Mouse (Mus musculus) left cerebral cortex, postnatal 4 days (tissue): ENCODE measurements around the gene Bcl7c. TPM values are rescaled to one million over a fixed set of nuclear protein-coding genes. Genes with fewer than 3 reads are reported as not detected.

Source experiments
- DNase-seq: peaks from one replicate; pipeline ENCODE4 v3.0.0-alpha.2; 2022
- intact Hi-C: fragments of 180-260 bp; cut with DNase I; formaldehyde crosslinking; loops from one replicate; pipeline ENCODE4 v1.15.1; 2025
- total RNA-seq, 2 experiments: library from RNA; stranded (reverse); gene quantifications; 2 replicates each; pipeline ENCODE4 v1.2.3; 2021

The Bcl7c gene
- total RNA-seq, 2 experiments from 2014 or later = 87.2 to 94.3 TPM

GRCm38 (mm10) chr7:127688935-127689334, 19.8 kb downstream of the Bcl7c start:
- intact Hi-C loops = no loop called here
- no peak for DNase-seq

DNA sequence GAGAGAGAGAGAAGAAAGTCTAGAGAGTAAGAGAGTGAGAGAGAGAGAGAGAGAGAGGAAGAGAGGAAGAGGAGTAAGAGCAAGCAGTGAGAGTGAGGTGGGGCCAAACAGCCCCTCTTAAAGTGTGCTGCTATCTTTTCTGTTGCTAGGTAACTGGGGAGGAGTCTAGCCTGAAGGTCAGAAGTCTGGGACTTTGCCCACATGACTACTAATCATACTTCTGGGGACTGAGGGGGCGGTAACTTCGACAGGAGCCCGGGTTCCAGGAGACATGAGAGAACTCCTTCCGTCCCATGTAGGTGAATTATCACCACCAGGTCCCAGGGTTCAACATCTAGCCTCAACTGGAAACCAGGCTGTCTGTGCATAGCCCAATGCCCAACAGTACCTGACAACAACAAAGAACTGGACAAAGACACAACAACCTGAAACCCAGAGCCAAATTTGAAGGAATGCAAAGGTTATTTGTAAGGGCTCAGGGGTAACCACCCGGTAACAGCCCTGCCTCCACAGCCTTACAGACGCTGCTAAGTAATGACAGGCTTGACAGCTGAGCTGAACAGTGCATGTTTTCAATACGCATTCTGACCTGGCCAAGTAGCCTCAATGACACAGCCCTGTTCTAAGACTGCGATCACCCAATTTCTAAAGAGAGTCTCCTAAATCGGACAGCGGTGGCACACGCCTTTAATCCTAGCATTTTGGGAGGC, 21.8 kb downstream of the Bcl7c start:
- DNase-seq = no peak
- intact Hi-C loops = no loop called here

DNA sequence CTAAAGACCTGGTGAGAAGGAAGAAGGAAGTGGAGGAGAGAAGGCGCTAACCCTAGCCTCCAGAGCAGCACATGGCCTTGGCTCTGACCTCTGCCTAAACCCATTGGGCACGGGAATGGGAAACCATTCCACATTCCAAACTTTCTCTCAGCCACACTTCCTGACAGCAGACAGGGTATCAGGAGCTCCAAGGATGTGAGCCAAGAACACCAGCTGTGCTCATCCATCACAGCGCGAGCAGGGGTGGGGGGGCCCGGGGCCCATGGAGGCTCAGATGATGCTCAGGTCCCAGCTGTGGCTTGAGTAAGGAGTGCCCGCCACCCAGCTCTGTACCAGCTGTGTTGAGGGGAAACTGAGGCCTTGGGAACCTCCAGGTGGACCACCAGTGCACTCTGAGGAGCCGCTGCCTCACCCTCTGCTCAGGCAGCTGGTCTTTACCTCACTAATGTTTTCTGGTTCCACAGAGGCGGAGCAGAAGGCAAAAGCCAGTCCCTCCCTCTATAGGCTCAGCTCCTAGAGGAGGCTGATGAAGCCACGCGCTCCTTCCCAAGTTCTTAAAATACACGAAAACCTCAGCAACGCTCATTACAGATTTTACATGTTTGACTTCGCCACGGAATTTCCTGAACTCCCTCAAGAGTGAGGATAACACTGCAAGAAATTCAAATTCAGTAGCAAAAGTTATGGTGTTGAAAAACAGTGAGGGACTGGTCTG, 23.3 kb downstream of the Bcl7c start:
- DNase-seq = peak; percentile 37
- intact Hi-C loops = no loop called here

- intact Hi-C loops = no loop called here
- DNase-seq = no peak
Observed at GRCm38 (mm10) chr7:127681888-127682553, 26.7 kb downstream of the Bcl7c start.

- intact Hi-C loops = no loop called here
- no peak for DNase-seq
Observed at GRCm38 (mm10) chr7:127680541-127680940, 28.2 kb downstream of the Bcl7c start.

- DNase-seq = no peak
- intact Hi-C loops = loop anchor here (2.0 to 10.0 kb wide), 2 partner anchors 30 to 66 kb away; partner anchors contain the start of genes Bcl7c and Fbxl19
Observed at GRCm38 (mm10) chr7:127678811-127679210, 29.9 kb downstream of the Bcl7c start.

GRCm38 (mm10) chr7:127677609-127678008, 31.1 kb downstream of the Bcl7c start:
- intact Hi-C loops = loop anchor here (2.0 to 10.0 kb wide), 2 partner anchors 31 to 67 kb away; partner anchors contain the start of genes Bcl7c and Fbxl19
- DNase-seq = no peak

GRCm38 (mm10) chr7:127677077-127677476, 31.7 kb downstream of the Bcl7c start:
- peak; percentile 55 for DNase-seq
- intact Hi-C loops = loop anchor here (10.0 kb wide), 1 partner anchor 68 kb away; the partner anchor contains the start of gene Fbxl19

DNA sequence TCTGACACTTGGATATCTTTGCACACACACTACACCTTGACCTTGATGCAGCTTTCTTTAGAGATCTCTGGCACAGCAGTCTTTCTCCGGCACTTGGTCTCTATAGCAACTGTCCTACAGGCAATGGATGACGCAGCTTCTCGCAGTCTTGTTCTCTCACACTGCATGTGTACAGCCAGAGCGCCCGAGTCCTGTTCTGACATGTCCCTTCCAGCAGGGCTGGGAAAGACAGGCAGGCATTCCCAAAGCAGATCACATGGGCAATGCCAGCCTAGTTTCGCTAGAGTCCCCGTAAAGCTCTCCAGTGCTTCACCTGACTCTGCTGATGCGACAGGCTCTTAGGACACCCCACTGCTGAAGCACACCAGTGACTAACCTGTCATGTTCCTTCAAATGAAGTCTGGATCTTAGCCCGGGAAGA, 33.3 kb downstream of the Bcl7c start:
- DNase-seq = no peak
- intact Hi-C loops = loop anchor here (10.0 kb wide), 1 partner anchor 69 kb away; the partner anchor contains the start of gene Fbxl19

GRCm38 (mm10) chr7:127674977-127675376, 33.8 kb downstream of the Bcl7c start:
- peak; percentile 90 for DNase-seq
- intact Hi-C loops = loop anchor here (10.0 kb wide), 1 partner anchor 70 kb away; the partner anchor contains the start of gene Fbxl19

- intact Hi-C loops = loop anchor here (10.0 kb wide), 1 partner anchor 72 kb away; the partner anchor contains the start of gene Fbxl19
- no peak for DNase-seq
Observed at GRCm38 (mm10) chr7:127672776-127673175, 36.0 kb downstream of the Bcl7c start.

- intact Hi-C loops = loop anchor here (10.0 kb wide), 1 partner anchor 73 kb away; the partner anchor contains the start of gene Fbxl19
- DNase-seq = no peak
Observed at GRCm38 (mm10) chr7:127671880-127672774, 36.6 kb downstream of the Bcl7c start.

- DNase-seq = no peak
- intact Hi-C loops = no loop called here
Observed at GRCm38 (mm10) chr7:127667171-127667570, 41.6 kb downstream of the Bcl7c start.

DNA sequence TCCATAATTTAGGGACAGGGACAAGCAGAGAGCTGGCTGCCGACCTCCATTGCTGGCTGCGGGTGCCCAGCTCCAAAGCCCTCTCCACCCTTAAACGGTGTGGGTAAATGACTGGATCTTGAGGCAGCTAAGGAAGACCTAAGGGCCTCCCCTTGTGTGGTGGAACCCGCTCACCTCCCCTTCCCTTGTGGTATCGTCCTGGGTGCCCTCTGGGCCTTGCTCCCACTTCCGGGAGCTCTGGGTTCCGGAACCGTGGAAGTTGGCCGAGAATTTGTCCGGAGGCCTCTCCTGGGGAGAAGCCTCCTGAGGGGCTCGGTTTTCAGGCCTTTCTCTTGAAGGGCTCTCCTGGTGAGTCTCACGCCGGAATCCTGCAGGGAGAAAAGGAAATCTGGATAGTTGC, 42.1 kb downstream of the Bcl7c start:
- intact Hi-C loops = no loop called here
- no peak for DNase-seq

- DNase-seq = no peak
- intact Hi-C loops = no loop called here
Observed at GRCm38 (mm10) chr7:127666066-127666654, 42.6 kb downstream of the Bcl7c start.

DNA sequence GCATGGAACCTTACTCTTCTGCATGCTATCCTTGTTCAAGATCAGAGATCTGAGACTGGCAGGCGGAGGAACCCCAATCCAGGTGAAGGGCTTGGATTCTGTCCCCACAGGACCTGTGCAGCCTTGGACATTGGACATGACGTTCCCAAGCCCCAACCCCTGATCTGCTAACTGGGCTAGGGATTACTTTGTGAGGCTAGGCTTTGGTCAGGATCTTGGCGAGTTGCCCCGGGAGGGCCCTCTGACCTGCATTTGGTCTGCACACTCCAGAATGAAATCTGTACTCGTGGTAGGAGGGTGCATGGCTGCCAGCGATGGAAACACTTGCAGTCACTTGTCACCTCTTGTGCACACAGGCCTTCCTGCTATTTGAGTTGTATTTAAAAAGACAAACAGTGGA, 45.8 kb downstream of the Bcl7c start:
- intact Hi-C loops = no loop called here
- no peak for DNase-seq

- no peak for DNase-seq
- intact Hi-C loops = no loop called here
Observed at GRCm38 (mm10) chr7:127661833-127662232, 46.9 kb downstream of the Bcl7c start.

GRCm38 (mm10) chr7:127660882-127661281, 47.9 kb downstream of the Bcl7c start:
- intact Hi-C loops = no loop called here
- no peak for DNase-seq

DNA sequence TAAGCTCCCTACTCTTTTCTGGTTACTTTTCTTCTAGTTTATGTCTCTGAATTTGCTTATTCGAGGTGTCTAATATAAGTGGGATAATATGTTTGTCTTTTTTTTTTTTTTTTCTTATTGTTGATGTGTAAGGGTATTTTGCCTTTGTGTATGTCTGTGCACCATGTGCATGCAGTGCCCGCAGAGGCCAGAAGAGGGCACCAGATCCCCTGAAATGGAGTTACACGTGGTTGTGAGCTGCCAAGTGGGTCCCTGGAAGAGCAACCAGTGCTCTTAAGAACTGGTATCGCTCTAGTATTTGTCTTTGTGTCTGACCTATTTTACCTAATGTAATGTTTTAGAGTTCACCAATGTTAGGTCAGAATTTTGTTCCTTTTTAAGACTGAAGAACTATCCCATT, 51.8 kb downstream of the Bcl7c start:
- intact Hi-C loops = no loop called here
- DNase-seq = peak; percentile 77

DNA sequence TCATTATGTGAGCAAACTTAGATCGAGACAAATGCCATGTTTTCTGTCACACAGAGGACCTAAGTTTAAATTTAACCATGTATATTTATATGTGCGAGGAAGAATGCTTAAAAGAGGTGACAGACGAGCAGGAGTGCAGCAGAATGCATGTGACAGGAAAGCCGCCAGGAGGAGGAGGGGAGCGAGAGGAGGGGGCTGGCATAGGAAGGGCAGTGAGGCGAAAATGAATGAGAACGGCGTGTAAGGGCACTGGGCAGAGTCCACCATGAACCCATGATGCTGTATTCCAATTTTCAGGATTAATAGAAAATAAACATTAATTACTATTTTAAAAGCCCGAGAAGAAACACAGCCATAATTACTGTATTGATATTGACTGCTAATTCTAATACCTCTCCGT, 54.4 kb downstream of the Bcl7c start:
- intact Hi-C loops = no loop called here
- no peak for DNase-seq
